Mouse (Mus musculus): ENCODE measurements around the gene Crocc2. TPM values are rescaled to one million over a fixed set of nuclear protein-coding genes. Genes with fewer than 3 reads are reported as not detected.

The Crocc2 gene
- polyA plus RNA-seq, 1 experiment from 2014 or later = 0.38 TPM

DNA sequence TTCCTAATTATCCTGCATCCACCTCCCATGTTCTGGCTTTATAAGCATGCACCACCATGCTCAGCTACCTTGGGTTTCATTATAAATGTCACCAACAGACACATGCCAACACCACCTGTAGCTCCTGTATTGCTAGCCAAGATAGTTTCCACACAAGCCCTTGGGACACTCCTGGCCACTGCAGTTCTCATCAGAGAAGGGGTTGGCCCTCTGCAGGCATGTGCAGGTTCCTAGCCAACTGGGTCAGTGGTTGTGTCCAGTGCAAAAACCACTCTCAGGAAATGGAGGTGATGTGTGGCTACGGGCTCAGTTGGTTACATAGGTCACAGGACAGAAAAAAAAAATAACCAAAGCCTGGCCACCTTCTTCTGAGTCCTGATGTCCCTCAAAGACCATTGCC lies 25.7 kb upstream of the Crocc2 start:
- no peaks in the 10 kb centered on the region for H3K4me1 ChIP-seq (replicated peaks)
- no peak overlapping the region for H3K4me2 ChIP-seq
- no peaks in the 10 kb centered on the region for H3K27me3 ChIP-seq
- H3K4me3 ChIP-seq = no peak overlapping the region
- ATAC-seq (ENCODE audit: low FRiP score) = no peak
- 95% methylated on average over 1 of the region's 1 CpGs for WGBS
- no peak overlapping the region for H3K9ac ChIP-seq
- no peaks in the 10 kb centered on the region for H3K9me3 ChIP-seq
- H3K36me3 ChIP-seq = no peaks in the 10 kb centered on the region
- H3K27ac ChIP-seq = no peak overlapping the region

DNA sequence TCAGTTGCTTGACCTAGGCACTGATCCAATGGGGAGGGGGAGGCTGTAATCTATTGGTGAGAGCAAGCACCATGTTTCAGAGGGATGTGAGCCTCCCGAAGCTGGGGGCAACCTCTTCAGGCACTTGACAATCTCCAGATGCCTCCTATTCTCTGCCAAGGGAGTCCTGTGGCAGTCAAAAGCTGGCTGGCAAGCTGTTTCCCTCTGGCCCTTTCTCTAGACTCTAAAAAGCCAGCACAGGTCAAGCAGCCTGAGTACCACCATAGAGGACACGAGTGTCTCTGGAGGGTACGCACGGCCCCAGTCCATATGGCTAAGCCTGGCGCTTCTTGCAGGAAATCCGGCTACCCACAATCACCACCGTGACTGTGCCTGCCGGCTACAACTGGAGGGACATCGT lies 24.3 kb upstream of the Crocc2 start:
- Histone ChIP-seq H3K9ac (no peak overlapping the region), H3K36me3 (no peaks in the 10 kb centered on the region), H3K9me3 (no peaks in the 10 kb centered on the region), H3K27me3 (no peaks in the 10 kb centered on the region), H3K4me2 (no peak overlapping the region), H3K4me1 (replicated peaks) (no peaks in the 10 kb centered on the region), H3K27ac (no peak overlapping the region), H3K4me3 (no peak overlapping the region)
- 76% methylated on average over 9 of the region's 9 CpGs for WGBS
- ATAC-seq (ENCODE audit: low FRiP score) = no peak; the same call in 1 of the 2 replicates

DNA sequence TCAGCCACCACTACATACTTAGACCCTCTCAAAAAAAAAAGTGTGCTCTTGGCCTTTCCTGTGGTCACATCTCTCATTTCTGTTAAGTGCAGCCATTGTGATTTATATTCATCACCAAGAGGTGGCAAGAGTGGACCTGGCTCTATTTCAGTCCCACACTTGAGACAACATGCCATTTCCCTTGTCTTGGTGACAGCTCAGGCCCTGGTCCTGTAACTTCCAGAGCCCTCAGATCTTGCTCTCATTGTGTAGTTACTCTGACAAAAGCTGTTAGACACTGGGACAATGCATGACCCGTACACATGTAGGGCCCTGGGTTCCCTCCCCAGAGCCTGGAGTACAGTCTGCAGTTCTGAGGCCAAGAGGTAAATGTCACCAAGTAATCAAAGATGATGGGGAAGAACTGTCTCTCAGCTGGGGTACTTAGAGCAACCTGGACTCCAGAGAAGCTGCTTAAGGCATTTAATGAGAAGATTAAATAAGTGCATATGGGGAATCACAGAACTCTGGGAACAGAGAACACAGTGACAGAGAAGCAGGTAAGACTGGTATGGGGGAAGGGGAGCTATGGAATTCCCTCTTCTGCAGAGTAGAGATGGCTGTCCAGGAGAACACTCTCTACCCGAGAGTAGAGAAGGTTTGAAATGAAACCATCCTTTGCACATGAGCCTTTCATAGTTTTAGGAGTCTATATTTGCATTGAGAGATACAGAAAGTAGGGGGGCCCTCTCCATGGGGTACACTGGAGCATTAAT lies 17.4 kb upstream of the Crocc2 start:
- 74% methylated on average over 2 of the region's 2 CpGs for WGBS
- Histone ChIP-seq H3K27me3 (peaks cover 3% of the 10 kb centered on the region; the same call in 1 of the 2 replicates), H3K9ac (no peak overlapping the region), H3K36me3 (no peaks in the 10 kb centered on the region), H3K9me3 (no peaks in the 10 kb centered on the region), H3K4me1 (replicated peaks) (no peaks in the 10 kb centered on the region), H3K4me2 (no peak overlapping the region), H3K27ac (no peak overlapping the region), H3K4me3 (no peak overlapping the region)
- no peak for ATAC-seq (ENCODE audit: low FRiP score)

DNA sequence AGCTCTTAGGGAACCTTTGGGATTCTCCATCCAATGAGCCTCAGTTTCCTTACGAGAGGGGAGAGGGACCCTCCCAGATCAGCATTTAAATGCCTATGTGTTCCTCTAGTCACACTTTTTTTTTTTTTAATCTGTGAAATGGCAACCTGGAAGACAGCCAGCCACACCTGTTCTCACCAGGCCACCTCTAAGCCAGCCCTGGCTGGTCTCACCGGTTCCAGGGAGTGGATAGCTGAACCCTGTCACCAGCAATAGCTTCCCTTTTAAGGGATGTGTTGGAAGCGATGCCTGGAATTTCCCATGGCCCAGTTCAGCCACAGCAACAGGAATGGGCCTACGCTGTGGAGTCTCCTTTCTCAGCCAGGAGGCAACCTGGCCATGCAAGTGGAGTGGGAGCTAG lies 11.0 kb upstream of the Crocc2 start:
- no peaks in the 10 kb centered on the region; the same call in 1 of the 2 replicates for H3K27me3 ChIP-seq
- H3K9me3 ChIP-seq = no peaks in the 10 kb centered on the region
- no peaks in the 10 kb centered on the region for H3K36me3 ChIP-seq
- no peak overlapping the region for H3K4me2 ChIP-seq
- no peak overlapping the region for H3K9ac ChIP-seq
- no peaks in the 10 kb centered on the region for H3K4me1 ChIP-seq (replicated peaks)
- 85% methylated on average over 4 of the region's 4 CpGs for WGBS
- H3K27ac ChIP-seq = no peak overlapping the region
- no peak for ATAC-seq (ENCODE audit: low FRiP score)
- no peak overlapping the region for H3K4me3 ChIP-seq

DNA sequence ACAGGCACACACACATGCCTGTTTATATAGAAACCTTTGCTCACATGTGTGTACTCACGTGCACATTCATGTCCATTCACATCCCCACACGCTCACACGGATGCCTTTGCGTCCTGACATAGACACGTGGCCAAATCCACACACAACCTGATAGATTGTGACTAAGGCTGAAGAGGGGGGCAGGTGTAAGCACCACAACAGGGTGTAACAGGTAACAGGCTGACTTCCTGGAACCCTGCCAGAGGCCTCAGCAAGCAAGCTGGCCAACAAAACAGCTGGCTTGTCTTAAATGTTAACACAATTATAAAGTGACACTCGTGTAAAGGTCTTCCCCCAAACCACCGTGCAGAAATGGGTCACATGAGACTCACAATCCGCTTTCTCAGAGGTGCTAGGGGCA lies 9.6 kb upstream of the Crocc2 start:
- Histone ChIP-seq H3K4me3 (no peak overlapping the region), H3K27me3 (no peaks in the 10 kb centered on the region; the same call in 1 of the 2 replicates), H3K27ac (no peak overlapping the region), H3K9ac (no peak overlapping the region), H3K4me2 (no peak overlapping the region), H3K9me3 (no peaks in the 10 kb centered on the region), H3K4me1 (replicated peaks) (no peaks in the 10 kb centered on the region), H3K36me3 (no peaks in the 10 kb centered on the region)
- WGBS = 90% methylated on average over 8 of the region's 8 CpGs
- ATAC-seq (ENCODE audit: low FRiP score) = no peak

DNA sequence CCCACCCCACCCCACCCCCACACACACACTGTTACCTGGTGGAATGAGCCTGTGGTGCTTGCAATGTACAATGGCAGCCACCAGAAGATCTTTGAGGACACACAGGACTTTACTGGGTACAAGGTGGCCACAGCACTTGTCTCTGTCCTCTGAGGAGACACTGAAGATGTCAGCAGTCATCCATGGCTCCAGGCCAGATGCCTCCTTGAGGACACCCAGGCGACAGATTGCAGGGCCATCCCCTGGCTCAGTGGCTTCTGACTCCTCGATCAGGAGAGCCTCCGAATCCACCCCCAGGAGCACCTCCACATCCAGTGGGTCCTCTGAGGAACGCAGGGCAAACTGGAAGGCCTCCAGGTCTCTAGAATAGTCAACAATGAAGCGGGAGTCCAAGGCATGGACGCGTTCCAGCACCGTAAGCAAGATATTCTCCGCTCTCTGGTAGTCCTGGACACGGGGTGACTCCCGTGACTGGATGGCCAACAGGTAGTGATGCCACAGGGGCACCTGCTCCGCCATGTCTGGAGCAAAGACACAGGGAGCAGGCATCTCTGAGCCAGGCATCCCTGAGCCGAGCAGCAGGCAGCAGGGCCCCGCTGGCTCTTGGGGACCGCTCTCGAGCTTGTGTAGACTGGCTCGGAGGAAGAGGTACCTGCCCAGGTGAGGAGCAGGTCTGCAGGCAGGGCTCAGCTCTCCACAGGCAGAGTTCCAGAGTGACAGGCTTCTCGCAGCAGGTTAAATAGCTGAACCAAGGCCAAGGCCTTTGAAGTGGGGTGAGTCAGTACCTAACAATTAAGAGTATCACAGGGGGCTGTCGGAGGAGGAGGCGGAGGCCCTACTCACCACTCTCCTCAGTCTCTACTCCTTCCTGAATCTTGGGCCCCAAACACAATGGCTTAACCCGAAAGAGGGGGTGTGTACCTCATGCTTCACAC lies 8.7 kb upstream of the Crocc2 start:
- no peak for ATAC-seq (ENCODE audit: low FRiP score)
- Histone ChIP-seq H3K4me2 (no peak overlapping the region), H3K27me3 (no peaks in the 10 kb centered on the region), H3K9ac (no peak overlapping the region), H3K9me3 (no peaks in the 10 kb centered on the region), H3K4me3 (no peak overlapping the region), H3K4me1 (replicated peaks) (no peaks in the 10 kb centered on the region), H3K36me3 (no peaks in the 10 kb centered on the region), H3K27ac (no peak overlapping the region)
- 86% methylated on average over 21 of the region's 21 CpGs for WGBS

DNA sequence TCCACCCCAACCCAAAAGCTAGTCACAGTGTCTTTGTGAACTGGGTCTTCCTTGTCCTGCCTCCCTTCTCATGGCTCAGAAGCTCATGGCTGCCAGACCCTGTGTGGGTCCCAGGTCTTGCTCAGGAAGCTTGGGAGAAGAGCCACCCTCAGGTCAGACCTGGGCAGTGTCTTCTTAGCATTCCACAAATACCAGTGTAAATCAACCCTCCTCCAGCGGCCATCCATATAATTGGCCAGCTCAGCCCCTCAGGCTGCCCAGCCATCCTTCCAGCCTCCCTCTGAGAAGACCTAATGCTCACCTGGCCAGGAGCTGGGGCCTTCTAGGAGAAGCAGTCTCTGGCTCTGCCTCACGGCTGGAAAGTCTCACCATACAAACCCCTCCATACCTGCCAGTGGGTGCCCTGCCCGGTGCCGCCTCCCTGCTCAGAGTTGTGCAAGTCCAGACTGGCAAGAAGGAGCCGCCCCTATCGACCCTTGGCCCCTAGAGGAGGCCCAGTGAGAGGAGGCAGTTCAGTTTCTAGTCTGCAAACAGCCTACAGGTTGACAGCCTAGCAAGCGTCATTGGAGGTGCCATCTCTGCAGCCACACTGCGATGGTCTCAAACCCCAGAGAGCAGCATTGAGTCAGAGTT lies 7.9 kb upstream of the Crocc2 start, which contains the start of gene 2310007B03Rik:
Gene 2310007B03Rik (minus strand): TSS at position 448 of the 633 bp plus-strand sequence.
- Histone ChIP-seq H3K4me2 (no peak within 1 kb of the TSS), H3K27ac (no peak within 1 kb of the TSS), H3K9me3 (no peaks in the 10 kb centered on the region), H3K4me1 (replicated peaks) (no peaks in the 10 kb centered on the region), H3K4me3 (no peak within 1 kb of the TSS), H3K27me3 (no peaks in the 10 kb centered on the region), H3K36me3 (no peaks in the 10 kb centered on the region), H3K9ac (no peak within 1 kb of the TSS)
- no peak for ATAC-seq (ENCODE audit: low FRiP score)
- WGBS = 78% methylated on average over 8 of the region's 8 CpGs

DNA sequence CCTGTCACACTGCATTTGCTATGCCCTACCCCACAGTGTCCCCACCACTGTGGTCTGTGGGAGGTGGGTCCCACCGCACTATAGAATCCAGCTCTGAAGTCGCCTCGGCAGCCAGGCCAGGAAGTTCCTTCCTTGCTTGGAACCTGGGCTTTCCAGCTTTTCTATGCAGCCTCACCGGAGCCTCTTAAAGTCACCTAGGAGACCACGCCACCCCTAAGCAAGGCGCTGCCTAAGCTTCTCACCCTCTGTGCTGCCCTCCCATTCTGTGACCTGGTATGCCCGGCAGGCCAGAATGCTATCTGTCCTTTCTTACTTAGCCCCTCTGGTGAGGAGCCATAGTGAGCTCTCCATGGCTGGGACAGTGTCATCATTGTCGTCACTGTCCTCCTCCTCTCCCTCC lies 7.2 kb upstream of the Crocc2 start:
- ATAC-seq (ENCODE audit: low FRiP score) = no peak
- 72% methylated on average over 8 of the region's 8 CpGs for WGBS
- Histone ChIP-seq H3K27me3 (no peaks in the 10 kb centered on the region), H3K4me2 (no peak overlapping the region), H3K27ac (no peak overlapping the region), H3K9ac (no peak overlapping the region), H3K4me3 (no peak overlapping the region), H3K36me3 (no peaks in the 10 kb centered on the region), H3K4me1 (replicated peaks) (no peaks in the 10 kb centered on the region), H3K9me3 (no peaks in the 10 kb centered on the region)

DNA sequence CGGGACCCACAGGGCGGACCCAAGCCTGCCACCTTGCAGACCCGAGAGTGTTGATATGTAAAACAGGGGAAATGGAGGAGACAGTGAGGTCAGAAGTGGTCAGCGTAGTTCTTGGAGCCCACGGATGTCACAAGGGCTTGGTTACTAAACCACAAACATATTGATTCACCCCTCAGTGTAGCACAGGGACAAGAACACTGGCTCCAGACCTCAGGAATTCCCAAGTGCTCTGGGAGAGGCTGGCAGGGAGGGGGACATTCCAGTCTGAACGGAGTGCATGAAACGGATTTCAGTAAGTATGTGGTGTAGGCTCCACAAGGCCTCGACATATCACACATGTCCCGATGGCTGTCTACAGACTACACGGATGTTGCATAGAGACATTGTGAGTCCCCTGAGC lies 6.6 kb upstream of the Crocc2 start:
- WGBS = 85% methylated on average over 10 of the region's 10 CpGs
- no peak for ATAC-seq (ENCODE audit: low FRiP score)
- Histone ChIP-seq H3K36me3 (no peaks in the 10 kb centered on the region), H3K4me2 (no peak overlapping the region), H3K9me3 (no peaks in the 10 kb centered on the region), H3K9ac (no peak overlapping the region), H3K27me3 (no peaks in the 10 kb centered on the region), H3K27ac (no peak overlapping the region), H3K4me1 (replicated peaks) (no peaks in the 10 kb centered on the region), H3K4me3 (no peak overlapping the region)

DNA sequence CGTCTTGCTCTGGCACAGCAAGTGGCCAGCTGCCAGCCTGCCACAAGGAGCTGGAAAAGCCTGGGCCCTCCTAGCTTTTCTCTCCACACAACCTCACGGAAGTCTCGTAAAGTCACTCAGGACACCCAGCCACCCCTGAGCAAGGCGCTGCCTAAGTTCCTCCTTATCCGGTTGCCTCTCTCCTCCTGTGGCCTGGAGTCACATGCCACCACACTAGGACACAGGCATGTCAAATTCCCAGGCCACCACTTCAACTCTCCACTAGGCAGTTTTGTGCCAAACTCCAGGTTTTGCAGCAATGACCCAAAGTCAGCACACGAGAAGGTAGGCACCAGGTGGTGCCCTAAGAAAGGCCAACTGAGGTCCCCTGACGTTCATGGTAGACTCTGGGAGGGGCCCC lies 5.9 kb upstream of the Crocc2 start:
- no peak for ATAC-seq (ENCODE audit: low FRiP score)
- no peaks in the 10 kb centered on the region for H3K9me3 ChIP-seq
- no peak overlapping the region for H3K4me3 ChIP-seq
- H3K27ac ChIP-seq = no peak overlapping the region
- WGBS = 84% methylated on average over 7 of the region's 7 CpGs
- H3K27me3 ChIP-seq = no peaks in the 10 kb centered on the region
- H3K9ac ChIP-seq = no peak overlapping the region
- no peak overlapping the region for H3K4me2 ChIP-seq
- H3K4me1 ChIP-seq (replicated peaks) = no peaks in the 10 kb centered on the region
- H3K36me3 ChIP-seq = no peaks in the 10 kb centered on the region

DNA sequence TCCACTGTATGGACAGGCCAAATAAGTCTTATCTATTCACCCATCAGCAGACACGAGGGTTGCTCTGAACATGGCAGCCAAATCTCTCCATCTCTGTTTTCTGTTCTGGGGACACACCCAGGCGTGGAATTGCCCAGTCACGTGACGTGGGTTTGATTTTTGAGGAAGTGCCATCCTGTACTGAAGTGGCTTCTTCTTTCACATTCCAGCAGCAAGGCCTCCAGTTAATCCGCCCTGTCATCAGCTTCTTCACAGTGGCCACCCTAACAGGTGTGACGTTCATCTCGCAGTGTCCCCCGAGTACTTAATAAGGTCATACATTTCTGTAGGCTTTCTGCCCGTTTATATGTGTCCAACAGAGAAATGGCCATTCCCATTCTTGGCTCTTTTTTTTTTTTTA lies 3.1 kb upstream of the Crocc2 start:
- Histone ChIP-seq H3K27me3 (0 out of 2 replicates have a peak, but pooled peaks cover 1% of the 10 kb centered on the region), H3K36me3 (no peaks in the 10 kb centered on the region), H3K4me2 (no peak overlapping the region), H3K9ac (no peak overlapping the region), H3K9me3 (no peaks in the 10 kb centered on the region), H3K27ac (no peak overlapping the region), H3K4me3 (no peak overlapping the region), H3K4me1 (replicated peaks) (peaks cover 9% of the 10 kb centered on the region)
- WGBS = 85% methylated on average over 9 of the region's 9 CpGs
- ATAC-seq (ENCODE audit: low FRiP score) = no peak

DNA sequence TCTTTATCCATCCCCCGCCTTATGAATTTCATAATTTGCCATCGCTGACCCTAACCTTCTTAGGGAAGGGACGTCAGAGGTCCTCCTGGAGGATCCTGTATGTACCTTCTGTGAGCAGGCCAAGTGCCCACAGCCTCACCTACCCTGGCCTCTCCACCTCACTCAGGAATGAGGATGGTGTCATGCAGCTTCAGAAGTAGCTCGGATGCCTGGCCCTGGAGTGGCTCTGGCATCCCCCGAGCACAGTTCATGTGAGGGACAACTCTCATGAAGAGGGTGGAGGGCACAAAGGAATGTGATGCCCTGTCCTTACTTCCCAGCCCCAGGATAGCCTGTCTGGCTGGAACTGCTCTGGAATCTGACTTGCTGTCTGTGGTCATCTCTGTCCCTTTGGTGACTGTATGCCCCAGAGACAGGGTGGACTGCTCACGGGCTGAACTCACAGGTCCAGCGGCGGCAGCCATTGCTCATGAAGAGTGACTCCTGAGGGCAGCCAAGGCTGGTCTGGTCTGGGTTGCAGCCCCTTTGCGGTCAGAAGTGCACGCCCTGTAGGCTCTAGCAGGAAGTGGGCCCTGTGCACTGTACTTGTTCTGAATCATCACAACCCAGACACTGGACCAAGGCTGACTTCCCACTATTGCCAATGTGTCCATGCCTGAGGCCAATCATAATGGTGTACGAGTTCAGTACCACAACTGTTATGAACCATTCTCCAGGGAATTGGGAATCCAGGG lies 2.0 kb upstream of the Crocc2 start:
- Histone ChIP-seq H3K9ac (no peak overlapping the region), H3K27me3 (0 out of 2 replicates have a peak, but pooled peaks cover 2% of the 10 kb centered on the region), H3K9me3 (no peaks in the 10 kb centered on the region), H3K27ac (no peak overlapping the region), H3K4me1 (replicated peaks) (peaks cover 9% of the 10 kb centered on the region), H3K36me3 (no peaks in the 10 kb centered on the region), H3K4me3 (no peak overlapping the region), H3K4me2 (no peak overlapping the region)
- 86% methylated on average over 11 of the region's 11 CpGs for WGBS
- ATAC-seq (ENCODE audit: low FRiP score) = no peak

All from hindbrain, embryonic 13.5 days (tissue).